Mouse (Mus musculus) midbrain, embryonic 11.5 days (tissue): ENCODE measurements around the gene Rsph6a. TPM values are rescaled to one million over a fixed set of nuclear protein-coding genes. Genes with fewer than 3 reads are reported as not detected.

Experiments used
- ATAC-seq: fragments of 200-750 bp; cut with Nextera tagmentation; 2 replicates; pipeline ENCODE4 v1.8.0; 2017; ENCODE audit warnings: moderate TSS enrichment, moderate library complexity; ENCODE audit not compliant: low FRiP score
- DNase-seq: peaks from one replicate; pipeline ENCODE4 v3.0.0; 2015; ENCODE audit warnings: low spot score; ENCODE audit errors: missing footprints
- H3K27ac ChIP-seq: fragments of 300-500 bp; sonication (generic); 2 replicates; pipeline ENCODE4 v1.5.1; 2014; ENCODE audit warnings: low read depth, low read length
- H3K27me3 ChIP-seq: fragments of 300-500 bp; sonication (generic); 2 replicates; pipeline ENCODE4 v1.6.1; 2014; ENCODE audit warnings: mild to moderate bottlenecking, low read length, moderate library complexity, mixed read lengths; ENCODE audit not compliant: control insufficient read depth, insufficient read depth
- H3K36me3 ChIP-seq: fragments of 300-500 bp; sonication (generic); 2 replicates; pipeline ENCODE4 v1.6.1; 2014; ENCODE audit warnings: mild to moderate bottlenecking, low read length, moderate library complexity, mixed read lengths; ENCODE audit not compliant: control insufficient read depth, insufficient read depth
- H3K4me1 ChIP-seq: fragments of 300-500 bp; sonication (generic); 2 replicates; pipeline ENCODE4 v1.6.1; 2014; ENCODE audit warnings: low read length; ENCODE audit not compliant: control insufficient read depth, insufficient read depth
- H3K4me2 ChIP-seq: fragments of 300-500 bp; sonication (generic); 2 replicates; pipeline ENCODE4 v1.6.1; 2014; ENCODE audit warnings: mild to moderate bottlenecking, moderate library complexity
- H3K4me3 ChIP-seq: fragments of 300-500 bp; sonication (generic); 2 replicates; pipeline ENCODE4 v1.5.1; 2014; ENCODE audit warnings: low read depth, low read length
- H3K9ac ChIP-seq: fragments of 300-500 bp; sonication (generic); 2 replicates; pipeline ENCODE4 v1.6.1; 2014; ENCODE audit warnings: low read length
- H3K9me3 ChIP-seq: fragments of 300-500 bp; sonication (generic); 2 replicates; pipeline ENCODE4 v1.6.1; 2016; ENCODE audit warnings: low read length; ENCODE audit not compliant: control insufficient read depth
- WGBS: fragments of 180-500 bp; shearing (Covaris S2); extraction: QIAGEN DNeasy Blood & Tissue Kit; methylation state at CpG from one replicate; pipeline ENCODE4 v1.1.7; 2014; 5-methylcytosine and 5-hydroxymethylcytosine counted together
- polyA plus RNA-seq: library from polyadenylated mRNA; unstranded; fragments of >200 nt; fragmentation: Nextera tagmentation; extraction: Ambion mirVana; gene quantifications from 2 replicates; pipeline ENCODE4 v1.2.1, GENCODE M21; 2014

Gene Rsph6a
- polyA plus RNA-seq, 1 experiment from 2014 or later, result not detected

- no peaks in the 10 kb centered on the region for H3K9me3 ChIP-seq
- ATAC-seq (peak; percentile 20), DNase-seq (peak; percentile 95)
- no peak overlapping the region for H3K9ac ChIP-seq
- H3K27ac ChIP-seq, result no peak overlapping the region
- peaks cover 22% of the 10 kb centered on the region for H3K36me3 ChIP-seq
- H3K4me2 ChIP-seq, result no peak overlapping the region
- no peak overlapping the region for H3K4me3 ChIP-seq
- 65% methylated on average over 6 of the region's 6 CpGs for WGBS
- H3K4me1 ChIP-seq, result peaks cover 7% of the 10 kb centered on the region
- H3K27me3 ChIP-seq, result no peaks in the 10 kb centered on the region
Measured at GRCm38 (mm10) chr7:19029084-19029653, 25.3 kb upstream of the Rsph6a start.

DNA sequence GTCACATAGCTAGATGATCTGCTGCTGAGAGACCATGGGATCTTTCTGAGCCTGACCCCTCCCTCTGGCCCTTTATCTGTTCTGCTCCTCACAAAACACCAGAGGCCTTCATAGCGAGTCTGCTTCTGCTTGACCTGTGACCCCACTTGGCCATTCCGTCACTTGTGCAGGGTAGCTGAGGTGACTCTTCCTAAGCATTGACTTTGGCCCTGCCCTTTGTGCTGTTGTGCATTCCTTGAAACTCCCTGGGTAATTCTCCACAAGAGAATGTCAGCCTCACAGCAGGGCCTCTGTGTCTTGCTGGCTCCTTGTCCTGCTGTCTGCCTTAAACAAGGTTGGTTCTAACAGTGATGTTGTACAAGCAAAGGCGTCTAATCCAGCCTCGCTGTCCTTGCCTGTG, 22.8 kb upstream of the Rsph6a start:
- ATAC-seq, result no peak
- 35% methylated on average over 4 of the region's 4 CpGs for WGBS

DNA sequence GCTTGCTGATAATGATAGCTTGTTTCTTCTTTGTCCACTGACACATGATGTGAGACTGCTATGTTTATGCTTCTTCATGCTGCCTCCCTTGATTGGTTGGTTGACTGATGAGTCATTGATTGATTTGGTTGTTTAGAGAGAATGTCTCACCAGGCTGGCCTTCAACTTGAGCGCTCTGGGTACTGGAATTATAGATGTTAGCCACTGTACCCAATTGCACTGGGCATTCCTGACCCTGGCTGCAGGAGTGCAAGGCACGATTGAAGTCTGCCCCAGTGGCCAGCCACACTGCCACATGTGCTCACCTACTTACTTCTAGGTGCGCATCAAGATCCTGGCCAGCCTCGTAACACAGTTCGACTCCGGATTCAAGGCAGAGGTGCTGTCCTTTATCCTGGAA, 9.9 kb upstream of the Rsph6a start:
- no peak overlapping the region for H3K27ac ChIP-seq
- H3K9me3 ChIP-seq, result no peaks in the 10 kb centered on the region
- DNase-seq (no peak), ATAC-seq (no peak)
- H3K4me3 ChIP-seq, result no peak overlapping the region
- H3K4me1 ChIP-seq, result no peaks in the 10 kb centered on the region
- H3K4me2 ChIP-seq, result no peak overlapping the region
- WGBS, result 96% methylated on average over 6 of the region's 6 CpGs
- no peaks in the 10 kb centered on the region for H3K27me3 ChIP-seq
- H3K36me3 ChIP-seq, result peaks cover 68% of the 10 kb centered on the region
- H3K9ac ChIP-seq, result no peak overlapping the region

More for the DNA sequence above, 22.8 kb upstream of the Rsph6a start:
- H3K36me3 ChIP-seq, result peaks cover 25% of the 10 kb centered on the region
- no peaks in the 10 kb centered on the region for H3K9me3 ChIP-seq
- DNase-seq, result no peak
- no peaks in the 10 kb centered on the region for H3K27me3 ChIP-seq
- H3K9ac ChIP-seq, result no peak overlapping the region
- H3K27ac ChIP-seq, result no peak overlapping the region
- H3K4me3 ChIP-seq, result no peak overlapping the region
- H3K4me1 ChIP-seq, result no peaks in the 10 kb centered on the region
- no peak overlapping the region for H3K4me2 ChIP-seq

DNA sequence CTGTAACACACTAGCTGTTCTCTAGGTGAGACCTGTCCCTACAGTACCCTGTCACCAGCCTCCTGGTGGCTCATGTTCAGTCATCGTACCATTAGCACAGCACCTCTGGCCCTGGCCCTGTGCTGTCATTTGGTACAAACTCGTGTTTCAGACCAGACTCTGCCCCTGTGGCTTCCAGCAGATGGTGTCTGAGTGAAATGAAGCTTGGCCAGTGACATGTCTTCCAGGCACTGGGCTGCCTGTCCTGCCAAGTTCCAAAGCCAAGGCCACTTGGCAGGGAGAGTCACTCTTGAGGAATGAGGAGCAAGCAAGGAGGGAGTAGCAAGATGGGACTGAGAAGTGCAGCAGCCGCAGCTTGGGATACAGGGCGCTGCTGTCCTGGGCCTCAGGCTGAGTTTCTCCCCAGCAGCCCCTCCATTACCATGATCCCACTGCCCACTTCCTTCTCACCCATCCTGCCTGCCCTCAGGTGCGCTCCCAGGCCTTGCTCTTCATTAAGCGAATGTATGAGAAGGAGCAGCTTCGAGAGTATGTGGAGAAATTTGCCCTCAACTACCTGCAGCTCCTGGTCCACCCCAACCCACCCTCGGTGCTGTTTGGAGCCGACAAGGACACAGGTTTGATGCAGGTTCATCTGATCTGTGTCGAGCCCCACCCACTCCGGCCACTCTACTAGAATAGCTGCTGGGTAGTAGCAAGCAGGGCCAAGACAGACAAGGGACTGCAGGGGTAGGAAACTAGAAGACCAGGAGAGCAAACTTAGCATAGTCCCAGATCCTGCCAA, 8.0 kb upstream of the Rsph6a start:
- DNase-seq, result peak; percentile 21
- ATAC-seq, result no peak
- no peak overlapping the region for H3K4me2 ChIP-seq

DNA sequence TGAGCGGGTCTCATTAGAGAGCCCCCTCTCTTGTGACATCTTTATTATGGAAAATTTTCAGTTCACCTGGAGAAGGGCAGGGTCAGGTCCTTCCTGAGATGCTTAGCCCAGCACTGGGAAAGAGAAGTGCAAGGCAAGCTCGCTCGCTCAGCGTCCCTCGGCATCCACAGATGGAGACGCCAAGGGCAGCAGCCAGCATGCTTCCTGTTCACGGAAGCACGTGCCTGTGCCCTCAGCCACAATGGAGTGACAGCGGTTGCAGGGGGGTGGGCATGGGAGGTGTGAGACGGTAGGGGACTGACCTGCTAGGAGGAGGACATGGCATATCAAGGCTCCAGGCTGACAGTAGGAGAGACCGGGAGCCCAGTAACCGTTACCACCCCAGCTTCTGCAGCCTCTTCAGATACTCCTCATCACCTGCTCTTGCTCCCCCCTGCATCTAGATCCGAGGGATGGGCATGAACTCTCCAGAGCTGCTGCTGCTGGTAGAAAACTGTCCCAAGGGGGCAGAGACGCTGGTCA, 6.4 kb upstream of the Rsph6a start:
- DNase-seq (peak; percentile 53), ATAC-seq (no peak)
- Histone ChIP-seq H3K4me2 (no peak overlapping the region), H3K4me1 (no peaks in the 10 kb centered on the region), H3K4me3 (no peak overlapping the region), H3K27ac (no peak overlapping the region), H3K9me3 (no peaks in the 10 kb centered on the region), H3K9ac (no peak overlapping the region), H3K36me3 (peaks cover 59% of the 10 kb centered on the region), H3K27me3 (no peaks in the 10 kb centered on the region)
- WGBS, result 91% methylated on average over 14 of the region's 14 CpGs

More for the DNA sequence above, 8.0 kb upstream of the Rsph6a start:
- no peaks in the 10 kb centered on the region for H3K27me3 ChIP-seq
- 93% methylated on average over 11 of the region's 11 CpGs for WGBS
- H3K4me1 ChIP-seq, result no peaks in the 10 kb centered on the region
- no peak overlapping the region for H3K27ac ChIP-seq
- no peak overlapping the region for H3K4me3 ChIP-seq
- no peak overlapping the region for H3K9ac ChIP-seq
- H3K36me3 ChIP-seq, result peaks cover 65% of the 10 kb centered on the region
- H3K9me3 ChIP-seq, result no peaks in the 10 kb centered on the region

GRCm38 (mm10) chr7:19049252-19049651, 5.2 kb upstream of the Rsph6a start:
- whole genome bisulfite sequencing, result 84% methylated on average over 5 of the region's 5 CpGs

DNA sequence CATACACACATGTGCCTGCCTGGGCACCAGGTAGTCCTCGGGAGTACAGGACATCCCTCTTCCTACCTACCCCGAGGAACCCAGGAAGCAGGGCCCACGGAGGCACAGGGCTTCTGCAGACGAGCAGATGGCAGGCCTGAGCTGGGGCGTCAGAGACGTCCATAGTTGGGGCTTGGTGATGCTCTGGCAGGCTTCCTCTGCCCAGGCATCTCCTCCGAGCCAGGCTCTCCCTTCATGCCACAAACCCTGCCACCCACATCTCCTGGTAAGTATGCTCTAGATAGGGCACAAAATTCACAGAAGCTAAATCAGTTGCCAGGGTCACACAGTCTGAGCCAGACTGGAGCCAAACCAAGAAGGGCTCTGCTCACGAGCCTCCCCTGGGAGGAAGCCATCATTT, 4.3 kb upstream of the Rsph6a start:
- Histone ChIP-seq H3K4me2 (no peak overlapping the region), H3K9me3 (no peaks in the 10 kb centered on the region), H3K4me3 (no peak overlapping the region), H3K9ac (no peak overlapping the region), H3K27me3 (no peaks in the 10 kb centered on the region), H3K4me1 (peaks cover 6% of the 10 kb centered on the region), H3K27ac (no peak overlapping the region), H3K36me3 (peaks cover 48% of the 10 kb centered on the region)
- no peak for DNase-seq
- ATAC-seq, result no peak
- WGBS, result 91% methylated on average over 8 of the region's 8 CpGs

More at GRCm38 (mm10) chr7:19049252-19049651, 5.2 kb upstream of the Rsph6a start:
- H3K9ac ChIP-seq, result no peak overlapping the region
- no peaks in the 10 kb centered on the region for H3K9me3 ChIP-seq
- no peak overlapping the region for H3K4me3 ChIP-seq
- no peaks in the 10 kb centered on the region for H3K27me3 ChIP-seq
- ATAC-seq, result no peak
- no peak for DNase-seq
- no peak overlapping the region for H3K27ac ChIP-seq
- H3K36me3 ChIP-seq, result peaks cover 51% of the 10 kb centered on the region
- peaks cover 2% of the 10 kb centered on the region; the same call in 1 of the 2 replicates for H3K4me1 ChIP-seq
- no peak overlapping the region for H3K4me2 ChIP-seq

GRCm38 (mm10) chr7:19051161-19051560, 3.3 kb upstream of the Rsph6a start:
- Histone ChIP-seq H3K4me3 (no peak overlapping the region), H3K9ac (no peak overlapping the region), H3K9me3 (no peaks in the 10 kb centered on the region), H3K4me1 (peaks cover 6% of the 10 kb centered on the region), H3K27me3 (no peaks in the 10 kb centered on the region), H3K4me2 (no peak overlapping the region), H3K36me3 (peaks cover 40% of the 10 kb centered on the region), H3K27ac (no peak overlapping the region)
- DNase-seq (no peak), ATAC-seq (no peak)
- WGBS, result 80% methylated on average over 4 of the region's 4 CpGs
